Mouse (Mus musculus) embryonic fibroblast, embryonic 13.5 days (primary cell): ENCODE data around the gene Cul3. TPM values are rescaled to one million over a fixed set of nuclear protein-coding genes. Genes with fewer than 3 reads are reported as not detected.
A peak's percentile ranks its signal among the peaks of the same experiment; 100 is the strongest.

Experiments
- H3K27ac ChIP-seq: 2 replicates; pipeline ENCODE4 v1.5.1; 2012; ENCODE audit warnings: low read length, control low read depth, inconsistent platforms; ENCODE audit not compliant: insufficient read depth
- H3K4me1 ChIP-seq: 2 replicates; pipeline ENCODE4 v1.6.1; 2011; ENCODE audit warnings: low read length; ENCODE audit not compliant: control insufficient read depth, insufficient read depth
- H3K4me3 ChIP-seq: 2 replicates; pipeline ENCODE4 v1.5.1; 2011; ENCODE audit warnings: mild to moderate bottlenecking, control low read depth, low read length; ENCODE audit not compliant: insufficient read depth
- CTCF ChIP-seq: IDR thresholded peaks from 2 replicates; pipeline ENCODE4 v1.5.1; 2011; ENCODE audit warnings: mild to moderate bottlenecking, control low read depth, low read length, moderate library complexity, borderline replicate concordance; ENCODE audit not compliant: insufficient read depth
- POLR2A ChIP-seq: IDR thresholded peaks from 2 replicates; pipeline ENCODE4 v1.6.1; 2011; ENCODE audit warnings: low read depth, mild to moderate bottlenecking, control low read depth, low read length, moderate library complexity
- polyA plus RNA-seq: library from polyadenylated mRNA; stranded (reverse); fragments of >200 nt; gene quantifications from 2 replicates; pipeline ENCODE4 v1.2.4, GENCODE M21; 2011; ENCODE audit warnings: low read depth; ENCODE audit not compliant: missing spikeins, insufficient read length

The Cul3 gene
- polyA plus RNA-seq, 1 experiment, result 189 TPM

DNA sequence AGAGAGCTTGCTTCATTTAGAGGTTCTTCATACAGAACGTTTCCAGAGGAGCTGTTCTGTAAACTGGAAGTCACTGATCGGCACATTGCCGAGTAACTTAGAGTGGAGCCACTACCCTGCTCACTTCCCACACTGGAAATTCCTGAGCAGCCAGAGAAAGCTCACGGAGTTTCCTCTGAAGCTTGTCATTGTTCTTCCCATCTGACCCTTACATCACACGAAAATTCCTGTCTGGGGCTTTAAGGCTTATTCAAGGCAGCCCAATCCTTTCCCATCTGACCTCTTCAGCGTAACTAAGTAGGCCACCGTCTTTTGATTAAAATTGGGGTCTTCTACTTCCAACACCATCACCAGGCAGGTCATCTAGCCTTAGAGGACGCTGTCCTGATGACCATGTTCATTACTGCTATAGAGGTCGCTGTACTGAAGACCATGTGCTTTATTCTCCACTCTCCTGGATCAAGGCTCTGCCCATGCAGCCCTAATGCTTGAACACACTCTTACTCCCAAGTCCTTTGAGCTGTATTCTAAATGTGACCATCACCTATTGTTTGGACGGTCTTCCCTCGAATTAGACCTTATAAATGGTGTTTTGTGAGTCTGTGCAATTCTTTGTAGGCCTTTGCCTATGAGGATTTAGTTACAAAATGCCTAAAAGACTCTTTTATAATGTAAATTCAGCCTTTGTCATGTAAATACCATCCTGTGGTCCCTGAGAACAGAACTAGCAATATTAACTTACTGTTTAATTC lies 103.2 kb downstream of the Cul3 start:
- no peak for TF ChIP-seq CTCF
- no peak for TF ChIP-seq POLR2A
- Histone ChIP-seq H3K27ac (no peak overlapping the region), H3K4me1 (no peaks in the 10 kb centered on the region), H3K4me3 (no peak overlapping the region)

DNA sequence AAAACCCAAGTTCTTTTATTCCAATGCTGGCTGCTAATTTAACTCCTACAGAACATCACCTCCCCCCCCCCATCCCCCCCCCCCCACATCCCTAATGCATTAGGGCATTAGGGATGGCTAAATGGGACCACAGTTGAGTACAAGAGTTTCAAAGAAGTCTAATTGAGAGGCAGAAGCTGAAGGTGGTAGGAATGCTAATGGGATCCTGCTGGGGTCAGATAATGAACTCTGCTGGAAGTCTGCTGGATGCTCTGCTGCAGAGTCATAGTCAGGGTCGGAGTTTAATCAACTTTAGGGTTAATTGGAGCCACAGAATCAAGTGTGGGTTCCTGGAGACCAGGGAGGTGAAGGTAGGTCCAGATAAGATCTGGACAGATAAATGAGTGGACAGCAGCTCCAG lies 104.2 kb downstream of the Cul3 start:
- Histone ChIP-seq H3K4me1 (no peaks in the 10 kb centered on the region), H3K4me3 (no peak overlapping the region), H3K27ac (no peak overlapping the region)
- TF ChIP-seq CTCF, result no peak
- TF ChIP-seq POLR2A, result no peak

DNA sequence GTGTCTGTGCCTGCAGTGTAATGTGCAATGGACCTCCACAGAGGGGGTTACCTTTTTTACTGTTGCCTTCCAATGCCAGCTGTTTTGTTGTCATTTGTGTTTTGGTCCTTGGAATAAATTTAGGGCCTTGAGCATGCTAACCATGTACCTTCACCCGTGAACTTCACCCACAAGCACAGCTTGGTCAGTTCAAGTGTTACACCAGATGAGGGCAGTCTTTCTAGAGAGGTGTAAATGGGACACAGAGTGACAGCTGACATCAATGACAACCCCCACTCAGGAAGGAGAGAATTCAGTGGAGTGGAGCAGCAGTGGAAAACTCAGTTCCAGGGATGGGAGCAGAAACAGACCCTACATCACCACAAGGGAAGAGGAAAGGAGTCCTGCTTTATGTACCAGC lies 109.7 kb downstream of the Cul3 start:
- Histone ChIP-seq H3K4me1 (no peaks in the 10 kb centered on the region), H3K4me3 (no peak overlapping the region), H3K27ac (no peak overlapping the region)
- TF ChIP-seq POLR2A, result no peak
- TF ChIP-seq CTCF, result no peak

DNA sequence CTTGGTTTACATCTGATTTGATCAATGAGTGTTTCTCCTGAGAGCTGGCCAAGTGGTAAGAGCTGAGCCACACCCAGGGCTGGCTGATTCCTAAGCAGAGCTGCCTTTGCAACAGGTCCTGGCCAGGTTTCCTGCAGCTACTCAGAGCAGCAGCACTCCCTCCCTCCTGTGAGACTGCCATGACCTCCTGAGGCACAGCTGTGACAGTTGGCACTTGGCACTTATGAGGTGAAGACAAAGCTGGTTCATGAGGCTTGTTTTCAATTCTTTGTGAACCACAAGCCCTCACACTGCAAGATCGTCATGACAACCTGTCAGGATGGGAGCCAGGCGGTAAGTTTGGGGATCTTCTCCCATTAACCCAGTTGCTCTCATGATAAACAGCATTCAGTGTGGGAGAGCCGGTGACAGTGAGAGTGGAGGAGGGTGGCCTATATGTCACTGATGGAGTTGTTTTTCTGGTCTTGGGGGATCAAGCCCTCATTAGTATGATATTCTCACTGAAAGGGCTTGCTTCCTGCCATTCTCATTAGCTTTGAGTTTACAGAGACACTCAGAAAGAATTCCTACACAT lies 115.4 kb downstream of the Cul3 start:
- H3K27ac ChIP-seq, result no peak overlapping the region
- TF ChIP-seq POLR2A (no peak), CTCF (no peak)
- peaks cover 2% of the 10 kb centered on the region; the same call in 1 of the 2 replicates for H3K4me1 ChIP-seq
- no peak overlapping the region for H3K4me3 ChIP-seq

DNA sequence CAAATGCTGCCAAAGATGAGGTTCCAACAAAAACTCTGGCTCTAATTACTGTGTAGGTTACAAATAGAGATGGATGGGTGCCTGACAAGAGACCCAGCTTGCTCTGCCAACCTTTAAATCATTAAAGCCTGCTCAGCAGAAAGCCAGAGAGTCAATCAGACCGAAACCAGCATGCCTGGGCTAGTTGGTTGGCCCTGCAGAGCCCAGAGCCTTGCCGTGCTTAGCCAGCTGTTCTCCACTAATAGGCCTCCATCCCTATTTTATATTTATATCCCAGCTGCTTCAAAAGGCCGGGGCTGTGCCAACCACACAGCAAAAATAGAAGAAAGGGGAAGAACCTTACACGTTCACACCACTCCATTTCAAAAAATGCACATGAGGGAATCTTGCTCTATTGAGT lies 119.1 kb downstream of the Cul3 start:
- Histone ChIP-seq H3K27ac (peak overlapping the region; percentile 83), H3K4me3 (no peak overlapping the region), H3K4me1 (peaks cover 2% of the 10 kb centered on the region; the same call in 1 of the 2 replicates)
- TF ChIP-seq CTCF, result no peak

DNA sequence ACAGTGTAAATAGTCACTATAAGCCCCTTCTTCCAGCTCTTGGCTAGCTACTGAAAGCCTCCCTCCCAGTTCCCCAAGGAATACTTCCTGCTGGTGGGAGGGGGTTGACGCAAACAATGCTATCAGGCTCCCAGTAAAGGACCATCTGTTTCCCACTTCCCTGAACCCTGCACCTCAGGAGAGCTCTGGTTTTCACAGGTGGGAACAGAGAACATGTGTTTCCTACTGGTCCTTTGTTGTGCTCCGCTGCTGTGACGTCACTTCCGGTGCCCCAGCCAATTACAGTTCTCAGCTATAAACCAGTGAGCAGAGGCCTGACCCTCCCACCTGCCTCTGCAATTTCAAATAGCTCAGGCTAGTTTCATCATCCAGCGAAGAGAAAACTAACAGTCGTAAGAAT lies 122.0 kb downstream of the Cul3 start, which contains the start of gene Fam124b:
Gene Fam124b, minus strand, starts transcription at position 206 of the 400 bp plus-strand sequence.
- Histone ChIP-seq H3K27ac (0 out of 2 replicates have a peak within 1 kb of the TSS, but pooled peaks have one; percentile 51), H3K4me1 (peaks cover 4% of the 10 kb centered on the region; the same call in 1 of the 2 replicates), H3K4me3 (no peak within 1 kb of the TSS)
- no peak for TF ChIP-seq POLR2A
- no peak for TF ChIP-seq CTCF

Other genes starting within 250 kb of the Cul3 start
- gene Fam124b, start 122.0 kb downstream of the Cul3 start, polyA plus RNA-seq, result 0.18 TPM in 1 of 2 replicates, not detected in the other
- not detected in 2 replicates for gene Gm45261, start 121.0 kb upstream of the Cul3 start, polyA plus RNA-seq